In genomic region chr9:105852778-105853065, GRCm38 (mm10) we compare ENCODE assay signal across 18 mouse cellular contexts. TPM values are rescaled to one million over a fixed set of nuclear protein-coding genes. Genes with fewer than 3 reads are reported as not detected.
"Had no signal": no experiment of that assay in that cellular context is flagged by ENCODE, and none has a peak within 500 bp of the region (broad histone marks: within the 10 kb centered on the region; RNA-seq: fewer than 3 reads in every experiment).

No protein-coding gene starts in this region.

- H3K9me3 ChIP-seq: neural tube, embryonic 13.5 days; neural tube, embryonic 15.5 days; stomach, embryonic 15.5 days had no signal

- H3K27ac ChIP-seq: neural tube, embryonic 13.5 days; neural tube, embryonic 15.5 days; stomach, embryonic 15.5 days; stomach, postnatal 0 days had no signal

- H3K4me3 ChIP-seq: neural tube, embryonic 13.5 days; neural tube, embryonic 15.5 days; stomach, embryonic 15.5 days had no signal

- H3K36me3 ChIP-seq: neural tube, embryonic 13.5 days; neural tube, embryonic 15.5 days; stomach, embryonic 15.5 days had no signal

- H3K4me1 ChIP-seq: stomach, embryonic 15.5 days had no signal

- H3K27me3 ChIP-seq: neural tube, embryonic 13.5 days; stomach, embryonic 15.5 days had no signal

- DNase-seq: retina, postnatal 1 day; right cerebral cortex, adult 18-20 months; right cerebral cortex, postnatal 14 days; right cerebral cortex, postnatal 25 days; right cerebral cortex, postnatal 4 days; spleen, adult 18-20 months; thymus, adult 18-20 months; thymus, adult 2 months; thymus, postnatal 14 days; thymus, postnatal 25 days; thymus, postnatal 36 days; thymus, postnatal 4 days had no signal

RNA-seq across cellular contexts. Expression of gene Col6a6, which starts 24.8 kb away (rescaled TPM):
- total RNA-seq: neutrophil, adult 5-6 weeks had no signal
- polyA plus RNA-seq: small intestine, adult 2 months had no signal
